Mouse (Mus musculus): ENCODE results near the gene Clcn1. TPM values are rescaled to one million over a fixed set of nuclear protein-coding genes. Genes with fewer than 3 reads are reported as not detected.

The Clcn1 gene
- 1.2 and 2.9 TPM in 2 replicates for total RNA-seq (2012; rRNA removed)

DNA sequence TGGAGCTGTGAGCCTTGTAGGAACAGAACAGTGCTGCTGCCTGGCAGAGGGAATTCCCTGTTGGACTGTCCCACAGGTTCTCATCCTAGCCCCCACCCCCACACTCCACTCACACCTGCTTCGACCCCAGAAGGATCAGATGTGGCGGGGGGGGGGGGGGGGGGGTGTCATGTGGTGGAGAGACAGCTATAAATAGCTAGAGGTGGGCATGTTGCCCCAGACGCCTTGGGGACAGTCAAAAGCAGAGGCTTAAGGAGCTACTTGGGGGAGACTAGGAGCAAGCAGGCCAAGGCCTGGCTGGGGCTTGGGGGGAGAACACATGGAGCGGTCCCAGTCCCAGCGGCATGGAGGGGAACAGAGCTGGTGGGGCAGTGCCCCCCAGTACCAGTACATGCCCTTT is at the start of gene Clcn1:
Gene Clcn1, plus strand, starts transcription at position 238 of the 400 bp plus-strand sequence.
- in situ Hi-C loops (cut with MboI; ENCODE audit: low sequenced_read_pairs in 2 of 2, unreplicated experiment in 2 of 2): no loop called here
- no peaks in the 10 kb centered on the region for H3K4me1 ChIP-seq (ENCODE audit: control insufficient read depth in 2 of 2, insufficient read depth in 2 of 2, low read length in 2 of 2, poor library complexity in 1 of 2)

GRCm38 (mm10) chr6:42237276-42237805 is 49.1 kb upstream of the Clcn1 start:
- Histone ChIP-seq H3K36me3 (ENCODE audit: control insufficient read depth, insufficient read depth, low read length, poor library complexity, severe bottlenecking) (no peaks in the 10 kb centered on the region), H3K9me3 (ENCODE audit: control insufficient read depth, insufficient read depth, low read depth, low read length) (no peaks in the 10 kb centered on the region), H3K4me3 (ENCODE audit: insufficient read depth in 1 of 2, low read depth in 1 of 2, low read length in 2 of 2, poor library complexity in 1 of 2, severe bottlenecking in 1 of 2) (no peak overlapping the region), H3K4me1 (ENCODE audit: control insufficient read depth in 2 of 2, insufficient read depth in 2 of 2, low read length in 2 of 2, poor library complexity in 1 of 2) (no peaks in the 10 kb centered on the region), H3K27ac (ENCODE audit: insufficient read depth, low read depth, low read length, poor library complexity, severe bottlenecking) (no peak overlapping the region), H3K9ac (ENCODE audit: insufficient read depth, low read depth, low read length, poor library complexity, severe bottlenecking) (no peak overlapping the region)
- in situ Hi-C loops (cut with MboI; ENCODE audit: low sequenced_read_pairs in 2 of 2, unreplicated experiment in 2 of 2): loop anchor here in 1 of 2 experiments (10.0 kb wide), 1 partner anchor 347 kb away; no protein-coding TSS in a partner anchor
- DNase-seq (ENCODE audit: low read depth, low spot score): no peak
- TF ChIP-seq ZNF384 (IDR thresholded peaks at IDR 0.05; ENCODE audit: low read depth, low read length) (no peak), HCFC1 (IDR thresholded peaks at IDR 0.05; ENCODE audit: borderline replicate concordance, insufficient read depth, low read length) (no peak), CHD2 (IDR thresholded peaks at IDR 0.05; ENCODE audit: low read depth, low read length) (no peak), ZC3H11A (IDR thresholded peaks at IDR 0.05; ENCODE audit: borderline replicate concordance, low read depth, low read length) (no peak), MAFK (IDR thresholded peaks at IDR 0.05; ENCODE audit: insufficient read depth, low read depth, low read length) (no peak)

More for the DNA sequence above, at the start of gene Clcn1:
- no peak within 1 kb of the TSS for H3K27ac ChIP-seq (ENCODE audit: insufficient read depth, low read depth, low read length, poor library complexity, severe bottlenecking)
- no peak within 1 kb of the TSS for H3K9ac ChIP-seq (ENCODE audit: insufficient read depth, low read depth, low read length, poor library complexity, severe bottlenecking)
- DNase-seq (ENCODE audit: low read depth, low spot score): no peak
- no peaks in the 10 kb centered on the region for H3K9me3 ChIP-seq (ENCODE audit: control insufficient read depth, insufficient read depth, low read depth, low read length)
- H3K36me3 ChIP-seq (ENCODE audit: control insufficient read depth, insufficient read depth, low read length, poor library complexity, severe bottlenecking): peaks cover 13% of the 10 kb centered on the region
- H3K4me3 ChIP-seq (ENCODE audit: insufficient read depth in 1 of 2, low read depth in 1 of 2, low read length in 2 of 2, poor library complexity in 1 of 2, severe bottlenecking in 1 of 2): no peak within 1 kb of the TSS
- TF ChIP-seq MAFK (IDR thresholded peaks at IDR 0.05; ENCODE audit: insufficient read depth, low read depth, low read length): no peak
- no peak for TF ChIP-seq ZNF384 (IDR thresholded peaks at IDR 0.05; ENCODE audit: low read depth, low read length)
- TF ChIP-seq ZC3H11A (IDR thresholded peaks at IDR 0.05; ENCODE audit: borderline replicate concordance, low read depth, low read length): no peak
- TF ChIP-seq CHD2 (IDR thresholded peaks at IDR 0.05; ENCODE audit: low read depth, low read length): no peak
- TF ChIP-seq HCFC1 (IDR thresholded peaks at IDR 0.05; ENCODE audit: borderline replicate concordance, insufficient read depth, low read length): no peak

DNA sequence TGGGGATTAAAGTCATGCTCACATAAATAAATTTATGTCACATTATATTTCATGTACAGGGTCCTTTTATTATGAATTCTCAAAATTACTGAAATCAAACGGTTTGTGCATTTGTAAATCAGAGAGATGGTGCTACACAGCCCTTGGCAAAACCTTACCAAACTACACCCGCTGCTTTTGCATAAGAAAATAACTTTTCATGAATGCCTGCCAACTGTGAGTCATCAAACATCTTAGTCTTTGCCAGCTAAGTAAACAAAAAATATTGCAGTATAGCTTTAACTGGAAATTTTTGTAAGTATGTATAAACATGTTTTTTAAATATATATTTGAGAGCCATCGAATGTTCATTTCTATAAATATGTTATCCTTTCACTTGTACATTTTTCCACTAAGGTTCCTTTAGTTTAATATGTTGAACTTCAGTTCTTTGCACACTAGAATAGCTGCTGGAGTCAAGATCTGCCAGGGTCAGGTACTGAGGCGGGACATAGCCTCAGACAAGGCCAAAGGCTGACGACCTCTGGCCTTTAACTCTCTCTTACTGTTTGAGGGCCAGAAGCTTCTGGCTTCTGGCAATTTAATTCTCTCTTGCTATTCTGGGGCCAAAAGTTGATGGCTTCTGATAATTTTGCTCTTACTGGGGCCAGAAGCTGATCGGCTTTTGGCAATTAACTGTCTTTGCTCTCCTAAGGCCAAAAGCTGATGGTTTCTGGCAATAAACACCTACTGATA is 45.0 kb upstream of the Clcn1 start:
- no peak overlapping the region for H3K4me3 ChIP-seq (ENCODE audit: insufficient read depth in 1 of 2, low read depth in 1 of 2, low read length in 2 of 2, poor library complexity in 1 of 2, severe bottlenecking in 1 of 2)
- no peaks in the 10 kb centered on the region for H3K4me1 ChIP-seq (ENCODE audit: control insufficient read depth in 2 of 2, insufficient read depth in 2 of 2, low read length in 2 of 2, poor library complexity in 1 of 2)
- H3K36me3 ChIP-seq (ENCODE audit: control insufficient read depth, insufficient read depth, low read length, poor library complexity, severe bottlenecking): no peaks in the 10 kb centered on the region
- no peak for DNase-seq (ENCODE audit: low read depth, low spot score)
- no peaks in the 10 kb centered on the region for H3K9me3 ChIP-seq (ENCODE audit: control insufficient read depth, insufficient read depth, low read depth, low read length)
- H3K9ac ChIP-seq (ENCODE audit: insufficient read depth, low read depth, low read length, poor library complexity, severe bottlenecking): no peak overlapping the region
- TF ChIP-seq ZNF384 (IDR thresholded peaks at IDR 0.05; ENCODE audit: low read depth, low read length) (no peak), ZC3H11A (IDR thresholded peaks at IDR 0.05; ENCODE audit: borderline replicate concordance, low read depth, low read length) (no peak), MAFK (IDR thresholded peaks at IDR 0.05; ENCODE audit: insufficient read depth, low read depth, low read length) (no peak), CHD2 (IDR thresholded peaks at IDR 0.05; ENCODE audit: low read depth, low read length) (no peak), HCFC1 (IDR thresholded peaks at IDR 0.05; ENCODE audit: borderline replicate concordance, insufficient read depth, low read length) (no peak)
- no peak overlapping the region for H3K27ac ChIP-seq (ENCODE audit: insufficient read depth, low read depth, low read length, poor library complexity, severe bottlenecking)
- in situ Hi-C loops (cut with MboI; ENCODE audit: low sequenced_read_pairs in 2 of 2, unreplicated experiment in 2 of 2): no loop called here

DNA sequence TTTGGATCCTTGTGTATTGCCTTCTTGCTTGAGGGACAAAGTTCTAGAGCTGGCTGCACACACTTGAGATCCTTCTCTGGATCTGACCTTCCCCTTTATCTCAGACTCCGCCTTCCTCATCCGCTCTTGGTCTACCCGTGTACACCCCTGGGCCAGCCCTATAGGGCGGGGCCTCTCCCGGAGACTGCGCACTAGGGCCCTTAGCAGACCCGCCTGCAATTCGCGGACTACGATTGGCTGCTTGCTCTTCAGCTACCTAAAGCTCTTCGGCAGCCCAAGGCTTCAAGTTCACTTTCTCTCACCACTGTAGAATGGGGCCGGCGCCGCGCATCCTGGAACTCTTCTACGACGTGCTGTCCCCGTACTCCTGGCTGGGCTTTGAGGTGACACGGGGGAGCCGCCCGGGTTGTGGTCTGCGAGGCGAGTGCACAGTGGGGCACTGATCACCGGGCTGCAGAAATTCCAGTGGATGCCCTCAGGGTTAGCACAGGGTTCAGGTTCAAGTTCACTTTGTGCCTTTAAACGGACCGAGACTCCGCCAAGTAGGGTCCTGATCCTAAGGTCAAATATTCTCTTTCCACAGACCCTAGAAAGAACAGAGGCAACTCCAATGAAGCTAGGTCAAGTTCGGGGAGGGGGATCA is 40.7 kb upstream of the Clcn1 start, which contains the start of gene Gstk1:
Gene Gstk1, plus strand, starts transcription at position 225 of the 643 bp plus-strand sequence.
- Histone ChIP-seq H3K9ac (ENCODE audit: insufficient read depth, low read depth, low read length, poor library complexity, severe bottlenecking) (peak within 1 kb of the TSS; percentile 29; the same call in 1 of the 2 replicates), H3K27ac (ENCODE audit: insufficient read depth, low read depth, low read length, poor library complexity, severe bottlenecking) (no peak within 1 kb of the TSS), H3K4me1 (ENCODE audit: control insufficient read depth in 2 of 2, insufficient read depth in 2 of 2, low read length in 2 of 2, poor library complexity in 1 of 2) (peaks cover 0 to 2% of the 10 kb centered on the region in 2 experiments; a peak in 1 of 4 replicates), H3K9me3 (ENCODE audit: control insufficient read depth, insufficient read depth, low read depth, low read length) (no peaks in the 10 kb centered on the region), H3K4me3 (ENCODE audit: insufficient read depth in 1 of 2, low read depth in 1 of 2, low read length in 2 of 2, poor library complexity in 1 of 2, severe bottlenecking in 1 of 2) (peak within 1 kb of the TSS; percentile 58), H3K36me3 (ENCODE audit: control insufficient read depth, insufficient read depth, low read length, poor library complexity, severe bottlenecking) (no peaks in the 10 kb centered on the region)
- no peak for TF ChIP-seq MAFK (IDR thresholded peaks at IDR 0.05; ENCODE audit: insufficient read depth, low read depth, low read length)
- TF ChIP-seq HCFC1 (IDR thresholded peaks at IDR 0.05; ENCODE audit: borderline replicate concordance, insufficient read depth, low read length): 0 out of 2 replicates have a peak, but pooled peaks have one; percentile 31
- DNase-seq (ENCODE audit: low read depth, low spot score): peak; percentile 87
- in situ Hi-C loops (cut with MboI; ENCODE audit: low sequenced_read_pairs in 2 of 2, unreplicated experiment in 2 of 2): no loop called here

Data from ES-E14 (cell line).